Comparison of ENCODE assay signal across 9 mouse cellular contexts in the genomic region with DNA sequence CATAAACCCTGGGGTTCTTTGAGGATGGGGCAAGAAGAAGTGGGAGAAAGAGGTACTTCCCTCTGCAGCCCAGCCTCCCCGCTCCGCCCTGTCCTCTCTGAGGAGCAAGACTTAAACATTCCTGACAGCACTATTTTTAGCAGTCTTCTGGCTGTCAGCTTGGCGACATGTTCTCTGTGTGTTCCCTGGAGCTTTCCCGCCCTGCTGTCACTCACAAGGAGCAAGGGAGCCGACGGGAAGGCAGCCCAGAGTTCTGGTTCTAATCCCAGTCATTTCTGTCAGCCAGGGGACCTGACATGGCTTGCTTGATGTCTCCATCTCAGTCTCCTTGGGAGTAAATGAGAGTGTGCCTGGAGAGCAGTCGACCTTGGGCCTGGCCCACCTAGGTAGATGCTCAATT. TPM values are rescaled to one million over a fixed set of nuclear protein-coding genes. Genes with fewer than 3 reads are reported as not detected.
DNase-seq lines count a peak whose midpoint lies in the region; ATAC-seq lines count a peak whose summit lies in the region.
"Had no signal": no experiment of that assay in that cellular context is flagged by ENCODE, and none has a peak within 500 bp of the region (broad histone marks: within the 10 kb centered on the region; RNA-seq: fewer than 3 reads in every experiment).

No protein-coding gene starts in this region.

- H3K9me3 ChIP-seq in forebrain, embryonic 15.5 days, result no peaks in the 10 kb centered on the region
- H3K9me3 ChIP-seq in forebrain, embryonic 12.5 days, result no peaks in the 10 kb centered on the region
- H3K9me3 ChIP-seq in intestine, embryonic 16.5 days (ENCODE audit: control insufficient read depth, low read length), result no peaks in the 10 kb centered on the region
- 0 out of 2 replicates have a peak, but pooled peaks cover 3% of the 10 kb centered on the region for H3K9me3 ChIP-seq in kidney, embryonic 15.5 days (replicated peaks)

- H3K4me3 ChIP-seq in forebrain, embryonic 15.5 days, result no peak overlapping the region
- no peak overlapping the region for H3K4me3 ChIP-seq in forebrain, embryonic 12.5 days (replicated peaks)
- H3K4me3 ChIP-seq in intestine, embryonic 16.5 days (ENCODE audit: low read length), result no peak overlapping the region
- no peak overlapping the region for H3K4me3 ChIP-seq in kidney, embryonic 15.5 days (replicated peaks)

- H3K27ac ChIP-seq in forebrain, embryonic 15.5 days (replicated peaks), result no peak overlapping the region; the same call in 1 of the 2 replicates
- no peak overlapping the region for H3K27ac ChIP-seq in forebrain, embryonic 12.5 days
- H3K27ac ChIP-seq in intestine, embryonic 16.5 days (ENCODE audit: low read length), result no peak overlapping the region
- H3K27ac ChIP-seq in kidney, embryonic 15.5 days, result no peak overlapping the region

- no peak overlapping the region for H3K9ac ChIP-seq in forebrain, embryonic 15.5 days (replicated peaks)
- no peak overlapping the region for H3K9ac ChIP-seq in forebrain, embryonic 12.5 days
- no peak overlapping the region for H3K9ac ChIP-seq in intestine, embryonic 16.5 days (ENCODE audit: low read depth, low read length)
- H3K9ac ChIP-seq in kidney, embryonic 15.5 days, result no peak overlapping the region

- peak; percentile 8 for DNase-seq in ZHBTc4 (ENCODE audit: low read depth, low spot score)
- peak; percentile 61 to 79 for DNase-seq in heart, adult 18-20 months
- DNase-seq in layer of hippocampus, postnatal 36 days, result peak; percentile 29 to 32
- DNase-seq in thymus, postnatal 4 days, result no peak

- H3K4me1 ChIP-seq in forebrain, embryonic 15.5 days, result peaks cover 9% of the 10 kb centered on the region
- peaks cover 1% of the 10 kb centered on the region for H3K4me1 ChIP-seq in forebrain, embryonic 12.5 days
- 0 out of 2 replicates have a peak, but pooled peaks cover 2% of the 10 kb centered on the region for H3K4me1 ChIP-seq in intestine, embryonic 16.5 days (ENCODE audit: control insufficient read depth, insufficient read depth, low read length)
- H3K4me1 ChIP-seq in kidney, embryonic 15.5 days, result no peaks in the 10 kb centered on the region

- H3K4me2 ChIP-seq in forebrain, embryonic 15.5 days (replicated peaks), result no peak overlapping the region
- no peak overlapping the region for H3K4me2 ChIP-seq in forebrain, embryonic 12.5 days
- no peak overlapping the region for H3K4me2 ChIP-seq in intestine, embryonic 16.5 days (ENCODE audit: low read depth, low read length)
- no peak overlapping the region for H3K4me2 ChIP-seq in kidney, embryonic 15.5 days

- whole genome bisulfite sequencing in forebrain, embryonic 15.5 days, result 39% methylated on average over 7 of the region's 7 CpGs
- WGBS in forebrain, embryonic 12.5 days, result 48% methylated on average over 7 of the region's 7 CpGs
- WGBS in intestine, embryonic 16.5 days, result 44% methylated on average over 7 of the region's 7 CpGs
- 50% methylated on average over 7 of the region's 7 CpGs for whole genome bisulfite sequencing in kidney, embryonic 15.5 days

- no peaks in the 10 kb centered on the region for H3K27me3 ChIP-seq in forebrain, embryonic 15.5 days
- H3K27me3 ChIP-seq in forebrain, embryonic 12.5 days, result no peaks in the 10 kb centered on the region
- no peaks in the 10 kb centered on the region for H3K27me3 ChIP-seq in intestine, embryonic 16.5 days (replicated peaks; ENCODE audit: control insufficient read depth, insufficient read depth, low read length)
- H3K27me3 ChIP-seq in kidney, embryonic 15.5 days, result no peaks in the 10 kb centered on the region
- H3K27me3 ChIP-seq: CH12.LX had no signal

- peak; percentile 32; the same call in 1 of the 2 replicates for ATAC-seq in forebrain, embryonic 15.5 days (replicated peaks)
- ATAC-seq in forebrain, embryonic 12.5 days (ENCODE audit: low FRiP score), result no peak
- ATAC-seq in intestine, embryonic 16.5 days, result no peak
- no peak for ATAC-seq in kidney, embryonic 15.5 days (replicated peaks; ENCODE audit: low FRiP score)

- H3K36me3 ChIP-seq in forebrain, embryonic 15.5 days, result no peaks in the 10 kb centered on the region
- H3K36me3 ChIP-seq in forebrain, embryonic 12.5 days (replicated peaks), result no peaks in the 10 kb centered on the region
- no peaks in the 10 kb centered on the region for H3K36me3 ChIP-seq in intestine, embryonic 16.5 days (ENCODE audit: control insufficient read depth, insufficient read depth, low read length)
- H3K36me3 ChIP-seq in kidney, embryonic 15.5 days, result no peaks in the 10 kb centered on the region

RNA-seq across cellular contexts. Expression of a gene that starts 40.0 kb away (rescaled TPM):
- polyA plus RNA-seq in forebrain, embryonic 15.5 days (2015; fragmentation: Nextera tagmentation; extraction: Ambion mirVana), result 0.06 TPM in 1 of 2 replicates, not detected in the other
- 0.20 and 0.23 TPM in 2 replicates for polyA plus RNA-seq in forebrain, embryonic 12.5 days (2016; fragmentation: Nextera tagmentation; extraction: Ambion mirVana)
- 1 to 10 TPM; 1.1 to 1.8 TPM for total RNA-seq in heart, adult 18-20 months (2021)
- total RNA-seq in layer of hippocampus, postnatal 36 days (2021), result 1 to 10 TPM in 1 of 2 experiments, under 1 TPM in 1; 0.86 to 1.2 TPM
- 0.72 and 1.3 TPM in 2 replicates for polyA plus RNA-seq in intestine, embryonic 16.5 days (2015; fragmentation: Nextera tagmentation; extraction: Ambion mirVana)
- 0.17 and 0.30 TPM in 2 replicates for polyA plus RNA-seq in kidney, embryonic 15.5 days (2015; fragmentation: Nextera tagmentation; extraction: Ambion mirVana)
